Mouse (Mus musculus) heart, adult 18-20 months (tissue): ENCODE measurements around the gene Wdr53. TPM values are rescaled to one million over a fixed set of nuclear protein-coding genes. Genes with fewer than 3 reads are reported as not detected.
"Not testable (repeated sequence)": the region's sequence is repeated elsewhere in the genome, so short reads cannot be mapped to it uniquely, and the experiment has no call there.

Source experiments
- DNase-seq, 2 experiments: peaks; one replicate each; pipeline ENCODE4 v3.0.0; 2021 to 2022; ENCODE audit warnings: mixed read lengths in 1 of 2
- microRNA-seq, 2 experiments: library from miRNA; unstranded; fragments of <30 nt; microRNA quantifications; one replicate each; pipeline ENCODE4 v1.2.0; 2022
- total RNA-seq, 2 experiments: library from RNA; stranded (reverse); gene quantifications; 2 replicates each; pipeline ENCODE4 v1.2.3; 2021

Gene Wdr53
- total RNA-seq, 2 experiments from 2014 or later: 6.9 to 7.4 TPM

- DNase-seq: no peak
Measured at GRCm38 (mm10) chr16:32278396-32278795, 31.4 kb downstream of the Wdr53 start.

DNA sequence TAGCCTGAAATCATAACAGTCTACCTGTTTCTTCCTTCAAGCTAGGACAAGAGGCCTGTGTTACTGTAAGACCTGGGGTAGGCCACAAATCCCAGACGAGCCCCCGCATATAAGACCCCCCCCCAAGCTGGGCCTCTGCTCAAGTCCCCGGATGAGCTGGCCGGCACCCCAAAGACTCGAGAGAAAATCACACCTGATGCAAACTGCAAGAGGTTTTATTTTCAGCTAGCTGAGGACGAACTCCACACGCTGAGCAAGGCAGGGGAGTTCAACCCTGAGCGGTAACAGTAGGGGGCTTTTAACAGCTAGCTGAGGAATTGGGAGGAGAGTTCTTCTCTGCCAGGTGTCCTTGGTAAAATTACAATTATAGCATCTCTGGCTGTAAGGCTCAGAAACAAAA lies 33.2 kb downstream of the Wdr53 start:
- no peak for DNase-seq

DNA sequence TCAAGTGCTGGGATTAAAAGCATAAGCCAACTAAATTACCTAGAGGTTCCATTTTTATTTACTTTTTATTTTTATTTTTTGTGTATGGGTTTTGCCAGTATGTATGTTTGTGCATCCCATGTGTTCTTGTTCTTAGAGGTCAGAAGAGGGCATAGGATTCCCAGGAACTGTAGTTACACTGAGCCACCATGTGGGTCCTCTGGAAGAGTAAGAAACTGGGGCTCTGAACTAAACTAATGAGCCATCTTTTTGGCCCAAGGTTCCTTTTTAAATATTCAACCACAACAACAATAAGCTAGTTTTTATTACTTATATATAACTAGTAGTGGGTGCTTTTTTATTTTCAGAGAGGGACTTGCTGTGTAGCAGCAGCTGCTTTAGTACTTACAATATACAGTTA lies 35.6 kb downstream of the Wdr53 start:
- no peak for DNase-seq

- DNase-seq: no peak
Measured at GRCm38 (mm10) chr16:32291821-32292220, 44.8 kb downstream of the Wdr53 start.

GRCm38 (mm10) chr16:32299617-32300016 lies 52.6 kb downstream of the Wdr53 start:
- DNase-seq: not testable (repeated sequence)

DNA sequence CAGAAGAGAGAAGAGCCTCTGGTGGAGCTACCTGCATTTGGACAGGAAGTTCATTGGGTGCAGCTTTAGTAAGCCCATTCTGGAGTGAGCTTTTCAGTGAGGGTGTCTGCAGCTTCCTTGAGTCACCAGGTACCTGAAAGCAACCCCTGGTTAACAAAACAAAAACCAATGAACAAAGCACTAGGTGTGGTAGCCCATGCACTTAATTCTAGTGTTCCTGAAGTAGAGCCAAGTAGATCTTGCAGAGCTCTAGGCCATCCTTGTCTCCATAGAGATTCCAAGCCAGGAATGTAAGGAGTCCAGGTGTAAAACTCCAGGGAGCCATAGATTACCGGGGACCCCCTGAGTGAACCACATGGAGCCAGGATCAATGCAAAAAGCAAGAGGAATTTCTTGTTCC lies 56.0 kb downstream of the Wdr53 start:
- DNase-seq: no peak

GRCm38 (mm10) chr16:32303886-32304285 lies 56.9 kb downstream of the Wdr53 start:
- DNase-seq: no peak

Small RNA genes lying within 50 kb of the gene (microRNA-seq; reads per million reads assigned to microRNA genes)
- gene Mir1946a: 0 reads per million in 2 experiments

Other genes starting within 250 kb of the Wdr53 start
- 10 to 100 TPM; 12.1 to 13.0 TPM for gene Senp5, start 243.9 kb upstream of the Wdr53 start, total RNA-seq
- gene Pak2, start 167.9 kb upstream of the Wdr53 start, total RNA-seq: 10 to 100 TPM; 26.5 to 27.1 TPM
- gene Pigx, start 147.5 kb upstream of the Wdr53 start, total RNA-seq: 10 to 100 TPM; 16.7 to 16.9 TPM
- gene Cep19, start 147.4 kb upstream of the Wdr53 start, total RNA-seq: 10 to 100 TPM; 10.1 to 10.4 TPM
- 1 to 10 TPM; 3.6 to 4.9 TPM for gene Nrros, start 81.6 kb upstream of the Wdr53 start, total RNA-seq
- gene Bex6, start 67.4 kb upstream of the Wdr53 start, total RNA-seq: not detected
- 10 to 100 TPM; 12.1 to 12.6 TPM for gene Fbxo45, start 69 bp upstream of the Wdr53 start, total RNA-seq
- gene Smco1, start 24.2 kb downstream of the Wdr53 start, total RNA-seq: 10 to 100 TPM; 22.5 to 25.3 TPM
- gene Rnf168, start 30.2 kb downstream of the Wdr53 start, total RNA-seq: 10 to 100 TPM; 12.6 to 12.8 TPM
- gene Ubxn7, start 85.0 kb downstream of the Wdr53 start, total RNA-seq: 10 to 100 TPM; 22.4 to 28.3 TPM
- gene Tm4sf19, start 153.3 kb downstream of the Wdr53 start, total RNA-seq: not detected
- 1 to 10 TPM; 5.1 to 6.8 TPM for gene Tctex1d2, start 172.5 kb downstream of the Wdr53 start, total RNA-seq
- gene Pcyt1a, start 183.7 kb downstream of the Wdr53 start, total RNA-seq: 100 to 1,000 TPM; 121 to 128 TPM
- gene Slc51a, start 240.7 kb downstream of the Wdr53 start, total RNA-seq: under 1 TPM; 0.32 to 0.85 TPM
- not detected for gene Zdhhc19, start 249.0 kb downstream of the Wdr53 start, total RNA-seq